Mouse (Mus musculus): ENCODE measurements at regions not wholly inside any gene's neighbourhood (a gene's known extent, or its start where the extent isn't known, plus 50 kb on each side); places are given as distances from the start of the nearest gene placed in this dataset.

DNA sequence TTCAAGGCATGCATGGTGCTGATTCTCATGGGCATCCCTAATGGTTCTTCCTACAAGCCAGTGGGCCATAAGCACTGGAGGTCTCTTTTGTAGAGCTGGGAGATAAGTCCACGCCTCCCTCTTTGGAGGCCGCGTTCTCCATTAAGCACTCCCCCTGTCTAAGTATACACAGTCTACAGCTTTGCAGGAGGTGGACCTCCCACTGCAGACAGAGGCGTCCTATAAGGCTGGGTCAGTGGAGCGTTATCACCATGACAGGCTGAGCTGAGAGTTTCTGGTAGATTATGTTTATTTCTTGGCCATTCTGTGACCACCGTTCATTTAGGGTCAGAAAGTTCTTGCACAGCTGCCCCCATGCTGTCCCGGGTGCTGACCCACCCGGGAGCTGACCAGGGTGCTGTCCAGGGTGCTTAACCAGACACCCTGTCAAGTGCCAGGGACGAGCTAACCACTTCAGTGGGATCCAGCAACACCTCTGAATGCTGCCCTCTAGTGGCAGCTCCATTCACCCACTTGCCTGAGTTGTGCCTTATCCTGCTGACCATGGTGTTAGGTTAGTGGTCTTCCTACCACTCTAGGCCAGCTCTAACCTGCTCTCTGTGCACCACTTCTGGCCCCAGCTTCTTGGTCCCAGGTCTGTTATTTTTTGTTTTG lies 248.6 kb upstream of the Cdh4 start:
- DNase-seq (ENCODE audit: low read depth in 1 of 2, low spot score in 2 of 2): no peak

GRCm38 (mm10) chr2:179197471-179197870 lies 244.8 kb upstream of the Cdh4 start:
- no peak for DNase-seq (ENCODE audit: low read depth in 1 of 2, low spot score in 2 of 2)

GRCm38 (mm10) chr2:179200495-179200894 lies 241.7 kb upstream of the Cdh4 start:
- no peak for DNase-seq (ENCODE audit: low read depth in 1 of 2, low spot score in 2 of 2)

DNA sequence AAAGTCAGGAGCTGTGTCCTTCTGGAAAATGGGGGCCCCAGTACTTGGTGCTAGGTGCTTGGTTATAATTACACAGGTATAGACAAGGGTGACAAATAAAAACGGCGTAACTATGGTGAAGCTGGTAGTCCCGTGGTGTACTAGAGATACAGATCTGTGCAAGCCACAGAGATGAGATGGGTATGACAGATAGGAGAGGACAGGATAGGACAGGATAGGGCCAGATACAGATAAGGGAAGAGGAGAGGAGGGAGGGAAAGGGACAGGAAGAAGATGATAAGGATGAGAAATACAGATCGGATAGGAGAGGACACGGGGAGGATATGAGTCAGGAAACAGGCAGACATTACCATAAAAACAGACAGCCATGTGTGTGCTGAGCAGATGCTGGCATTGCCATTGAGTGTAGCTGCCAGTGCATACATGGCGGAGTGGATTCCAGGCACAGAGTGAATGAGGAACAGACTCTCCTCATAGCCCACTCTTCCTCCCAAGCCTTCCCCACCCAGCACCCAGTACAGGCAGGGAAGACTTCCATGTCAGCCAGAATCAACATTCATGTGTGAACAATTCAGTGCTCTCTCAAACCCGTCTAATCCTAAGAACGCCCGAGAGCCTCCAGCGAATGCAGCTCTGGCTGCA lies 231.9 kb upstream of the Cdh4 start:
- no peak for DNase-seq (ENCODE audit: low read depth in 1 of 2, low spot score in 2 of 2)

DNA sequence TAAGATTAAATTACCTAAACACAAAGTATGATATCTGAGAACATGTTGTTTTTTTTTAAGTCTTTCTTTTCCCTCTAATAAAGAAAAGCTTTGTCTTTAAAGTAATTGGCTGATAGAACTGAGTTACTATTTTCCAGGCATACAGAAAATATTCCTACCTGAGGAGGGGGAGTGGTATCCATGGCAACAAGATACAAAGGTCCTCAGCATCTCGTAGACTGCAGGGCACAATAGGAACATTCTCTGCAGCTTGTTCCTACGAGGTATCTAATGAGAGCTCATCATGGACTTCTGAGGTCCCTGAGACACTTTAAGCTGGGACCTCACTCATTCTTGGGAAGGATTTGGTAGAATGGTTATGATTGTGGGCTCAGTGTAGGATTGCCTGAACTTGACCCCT lies 225.5 kb upstream of the Cdh4 start:
- DNase-seq (ENCODE audit: low read depth in 1 of 2, low spot score in 2 of 2): no peak

DNA sequence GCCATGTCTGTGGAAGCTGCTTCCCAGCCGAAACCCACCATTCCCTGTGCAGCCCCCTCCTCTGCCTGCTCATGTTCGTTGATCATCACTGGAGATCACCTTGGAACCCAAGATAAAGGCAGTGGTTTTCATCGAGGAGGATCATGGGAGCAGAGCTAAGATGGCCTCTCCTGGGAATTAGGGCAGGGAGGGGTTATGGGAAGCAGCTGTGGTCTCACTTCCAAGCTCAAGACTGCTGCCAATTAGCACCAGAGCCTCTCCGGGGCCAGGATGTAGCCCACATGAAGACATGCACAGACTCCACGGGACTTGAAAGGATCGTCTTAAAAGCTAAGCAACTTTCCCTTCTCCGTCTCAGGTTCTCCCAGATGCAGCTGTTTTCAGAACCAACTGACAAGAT lies 214.1 kb upstream of the Cdh4 start:
- DNase-seq (ENCODE audit: low read depth in 1 of 2, low spot score in 2 of 2): no peak

DNA sequence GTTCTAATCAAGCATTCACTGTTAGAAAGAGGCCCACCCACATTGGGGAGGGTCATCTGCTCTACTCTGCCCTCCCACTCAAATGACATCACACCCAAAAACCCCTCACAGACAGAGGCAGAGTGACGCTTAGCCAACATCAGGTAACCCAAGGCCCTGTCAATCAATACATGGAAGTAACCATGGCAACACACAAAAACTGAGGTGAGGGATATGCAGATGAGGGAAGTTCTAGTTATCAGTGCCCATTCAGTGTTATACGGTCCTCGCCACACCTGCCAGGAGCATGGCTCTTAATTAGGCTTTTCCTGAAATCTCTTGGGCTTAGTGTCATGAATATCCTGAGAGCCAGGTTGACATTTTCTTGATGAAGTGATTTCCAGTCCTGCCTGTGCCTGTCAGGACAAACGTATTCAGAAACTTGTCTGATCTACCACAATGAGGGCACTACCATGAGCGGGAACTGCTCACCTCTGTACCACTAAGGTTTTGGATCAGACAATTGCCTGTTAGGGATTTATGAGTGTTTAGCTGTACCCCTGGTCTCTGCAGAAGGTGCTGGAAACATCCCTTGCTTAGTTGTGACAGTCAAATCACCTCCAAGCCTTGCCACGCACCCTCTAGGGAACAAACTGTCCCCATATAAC lies 210.4 kb upstream of the Cdh4 start:
- DNase-seq (ENCODE audit: low read depth in 1 of 2, low spot score in 2 of 2): no peak

DNA sequence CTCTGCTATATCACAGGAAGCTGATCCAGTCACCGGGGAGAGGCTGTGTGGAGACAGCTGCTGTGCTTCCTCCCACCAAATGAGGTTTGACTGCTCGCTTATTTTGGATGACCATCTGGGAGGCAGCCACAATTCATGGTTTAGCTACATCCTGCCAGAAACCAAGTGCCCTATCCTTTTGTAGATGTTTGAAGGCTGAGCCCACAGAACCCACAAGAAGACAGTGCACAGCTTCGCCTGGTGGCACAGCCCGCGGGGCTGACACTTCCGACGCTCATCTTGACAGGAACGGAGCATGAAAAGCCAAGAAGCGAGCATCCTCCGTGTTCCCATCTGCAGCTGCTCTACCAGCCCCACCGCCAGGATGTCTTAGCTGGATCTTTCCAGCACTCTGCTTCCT lies 204.1 kb upstream of the Cdh4 start:
- no peak for DNase-seq (ENCODE audit: low read depth in 1 of 2, low spot score in 2 of 2)

GRCm38 (mm10) chr2:179260892-179261291 lies 181.3 kb upstream of the Cdh4 start:
- DNase-seq (ENCODE audit: low read depth in 1 of 2, low spot score in 2 of 2): no peak

- no peak for DNase-seq (ENCODE audit: low read depth in 1 of 2, low spot score in 2 of 2)
Measured at GRCm38 (mm10) chr2:179263888-179264287, 178.3 kb upstream of the Cdh4 start.

GRCm38 (mm10) chr2:179265436-179265835 lies 176.8 kb upstream of the Cdh4 start:
- DNase-seq (ENCODE audit: low read depth in 1 of 2, low spot score in 2 of 2): no peak

- DNase-seq (ENCODE audit: low read depth in 1 of 2, low spot score in 2 of 2): no peak
Measured at GRCm38 (mm10) chr2:179277204-179277886, 164.9 kb upstream of the Cdh4 start.

GRCm38 (mm10) chr2:179277887-179278282 lies 164.3 kb upstream of the Cdh4 start:
- no peak for DNase-seq (ENCODE audit: low read depth in 1 of 2, low spot score in 2 of 2)

DNA sequence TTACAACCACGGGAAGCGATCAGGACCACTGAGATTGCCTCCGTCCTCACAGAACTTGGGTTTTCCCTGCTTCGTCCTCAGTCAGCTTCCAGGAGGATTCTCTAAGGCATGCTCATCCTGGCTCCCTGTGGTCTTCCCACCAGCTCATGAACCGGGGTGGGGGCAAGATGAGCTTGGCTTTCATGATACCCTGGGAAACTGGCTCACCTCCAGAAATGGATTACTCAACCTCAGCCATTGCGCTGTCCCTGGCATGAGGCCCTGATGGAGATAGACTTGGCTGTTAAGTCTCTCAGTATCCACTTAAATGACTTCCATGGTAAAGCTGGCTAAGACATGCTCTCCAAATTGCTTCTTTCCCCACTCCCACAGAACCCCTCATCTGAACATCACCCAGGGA lies 160.0 kb upstream of the Cdh4 start:
- DNase-seq (ENCODE audit: low read depth in 1 of 2, low spot score in 2 of 2): no peak

DNA sequence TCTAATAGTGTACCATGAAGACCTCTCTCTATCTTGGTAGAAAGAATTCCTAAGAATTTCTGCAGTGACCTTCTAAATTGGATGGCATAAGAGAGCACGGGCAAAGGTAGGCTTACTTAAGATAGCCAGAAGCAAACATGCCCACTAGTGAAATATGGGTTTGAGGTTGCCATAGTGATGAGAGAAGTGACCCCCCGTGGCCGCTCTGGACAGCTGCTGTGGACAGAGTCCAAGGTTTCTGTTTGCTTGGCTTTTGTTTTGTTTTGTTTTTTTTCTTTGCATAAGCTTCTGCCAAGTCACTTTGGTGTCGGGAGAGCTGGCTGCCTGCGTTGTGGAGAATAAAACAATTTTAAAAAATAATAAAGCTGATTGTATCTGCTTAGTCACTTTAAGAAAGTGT lies 151.8 kb upstream of the Cdh4 start:
- no peak for DNase-seq (ENCODE audit: low read depth in 1 of 2, low spot score in 2 of 2)

GRCm38 (mm10) chr2:179291046-179291563 lies 151.1 kb upstream of the Cdh4 start:
- no peak for DNase-seq (ENCODE audit: low read depth in 1 of 2, low spot score in 2 of 2)

DNA sequence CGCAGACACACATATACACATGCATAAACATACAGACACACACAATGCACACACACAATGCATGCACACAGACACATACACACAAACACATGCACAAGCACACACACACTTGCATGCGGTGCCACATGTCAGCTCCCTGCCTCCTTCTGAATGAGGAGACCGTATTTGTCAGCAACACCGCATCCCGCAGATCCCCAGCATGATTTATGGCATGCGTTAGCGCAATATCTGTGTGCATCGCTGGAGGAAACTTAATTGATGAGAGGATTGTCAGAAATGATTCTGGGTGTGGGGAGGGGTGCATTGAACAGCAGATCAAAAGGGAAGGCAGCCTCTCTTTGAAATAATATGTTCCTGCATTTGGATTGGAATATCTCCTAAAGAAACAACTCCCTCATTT lies 150.3 kb upstream of the Cdh4 start:
- DNase-seq (ENCODE audit: low read depth in 1 of 2, low spot score in 2 of 2): no peak

DNA sequence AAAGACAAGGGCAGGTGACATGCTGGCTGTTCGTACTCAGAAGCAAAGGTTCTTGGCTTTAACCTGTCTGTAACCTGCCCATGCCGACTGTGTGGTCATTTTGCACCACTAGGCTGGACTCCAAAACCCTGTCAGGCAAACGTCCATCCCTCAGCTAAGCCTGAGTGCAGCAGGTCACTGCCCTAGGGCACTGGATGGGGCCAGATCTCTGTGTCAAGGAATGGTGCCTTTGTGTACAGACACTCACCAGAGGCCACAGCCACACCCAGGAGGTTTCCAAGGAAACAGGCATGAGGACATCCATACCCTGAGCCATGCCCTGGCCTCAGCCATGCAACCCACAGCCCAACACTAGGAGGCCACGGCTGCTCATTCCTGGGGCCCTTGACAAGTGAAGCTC lies 149.7 kb upstream of the Cdh4 start:
- no peak for DNase-seq (ENCODE audit: low read depth in 1 of 2, low spot score in 2 of 2)

DNA sequence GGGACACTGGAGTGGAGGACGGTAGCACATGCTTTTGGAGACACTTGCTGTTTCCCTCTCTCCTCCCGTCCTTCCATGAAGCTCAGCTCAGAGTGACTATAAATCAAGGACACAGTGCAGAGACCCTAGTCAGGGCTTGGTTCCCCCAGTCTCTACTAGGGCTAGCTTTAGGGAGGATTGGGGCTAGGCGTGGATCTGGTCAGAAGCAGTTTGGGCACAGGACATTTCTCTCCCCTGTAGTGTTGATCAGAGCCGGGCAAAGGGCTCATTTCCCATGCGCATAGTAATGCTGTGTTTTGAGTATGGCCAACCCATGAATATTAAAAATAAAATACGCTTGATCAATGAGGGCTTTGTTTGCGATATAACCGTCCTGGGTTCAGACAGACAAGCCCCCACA lies 149.1 kb upstream of the Cdh4 start:
- DNase-seq (ENCODE audit: low read depth in 1 of 2, low spot score in 2 of 2): no peak

DNA sequence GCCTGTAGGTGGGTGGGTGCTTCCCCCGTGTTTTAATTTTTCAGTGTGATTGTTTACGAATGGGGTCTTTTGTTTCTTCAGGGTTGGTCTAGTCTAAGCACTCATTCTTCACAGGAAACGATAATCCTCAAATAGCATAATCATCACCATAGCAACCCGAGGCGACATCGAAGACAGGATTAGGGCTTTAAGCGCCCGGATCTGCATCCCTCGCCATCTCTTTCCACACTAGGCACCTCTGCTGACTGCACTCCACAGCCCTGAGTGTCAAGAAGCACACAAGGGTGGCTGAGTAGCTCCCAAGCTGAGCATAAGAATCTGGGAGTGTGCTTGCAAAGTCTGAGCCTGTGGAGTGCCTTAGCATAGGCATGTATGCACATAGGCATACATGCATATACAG lies 145.2 kb upstream of the Cdh4 start:
- DNase-seq (ENCODE audit: low read depth in 1 of 2, low spot score in 2 of 2): no peak

DNA sequence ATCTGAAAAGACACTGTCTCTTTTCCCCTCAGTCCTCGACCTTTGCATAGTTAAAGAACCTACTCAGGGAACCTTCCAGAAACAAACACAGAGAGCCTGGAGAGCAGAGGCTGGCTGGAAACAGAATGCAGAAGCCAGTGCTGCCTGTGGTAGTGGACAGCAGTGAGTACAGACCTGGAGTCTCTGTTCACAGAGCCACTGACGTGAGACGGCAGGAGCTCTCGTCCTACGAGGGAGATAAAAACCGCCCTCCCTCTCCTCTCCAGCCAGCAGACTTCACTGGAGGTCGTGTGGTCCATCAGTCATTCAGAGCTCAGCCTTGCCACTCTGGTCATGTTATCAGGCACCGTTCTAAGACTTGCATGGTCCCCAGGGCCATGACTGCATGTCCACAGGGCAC lies 138.5 kb upstream of the Cdh4 start:
- DNase-seq (ENCODE audit: low read depth in 1 of 2, low spot score in 2 of 2): no peak
